Mouse (Mus musculus): Measurements from ENCODE around the gene Klf9. TPM values are rescaled to one million over a fixed set of nuclear protein-coding genes. Genes with fewer than 3 reads are reported as not detected.

Klf9 gene
- polyA plus RNA-seq (2015; fragmentation: Nextera tagmentation; extraction: Ambion mirVana): 0.89 and 1.0 TPM in 2 replicates

- peak within 1 kb of the TSS; percentile 63 for H3K9ac ChIP-seq (replicated peaks)
- H3K36me3 ChIP-seq: no peaks in the 10 kb centered on the region
- peaks cover 31% of the 10 kb centered on the region for H3K4me1 ChIP-seq (replicated peaks)
- H3K27ac ChIP-seq: 0 out of 2 replicates have a peak within 1 kb of the TSS, but pooled peaks have one; percentile 14
- ATAC-seq: peak; percentile 93
- H3K4me3 ChIP-seq (replicated peaks): peak within 1 kb of the TSS; percentile 61
- H3K4me2 ChIP-seq (replicated peaks): peak within 1 kb of the TSS; percentile 96
- H3K27me3 ChIP-seq: peaks cover 71% of the 10 kb centered on the region
- no peaks in the 10 kb centered on the region for H3K9me3 ChIP-seq
- WGBS: under 1% methylated on average over 42 of the region's 52 CpGs
Observed at GRCm38 (mm10) chr19:23140689-23141317, at the start of gene Klf9. Gene Klf9 (plus strand): TSS chr19:23141226.

GRCm38 (mm10) chr19:23091586-23091985 is 49.4 kb upstream of the Klf9 start:
- Histone ChIP-seq H3K4me2 (replicated peaks) (no peak overlapping the region), H3K9me3 (no peaks in the 10 kb centered on the region), H3K4me3 (replicated peaks) (no peak overlapping the region), H3K27ac (no peak overlapping the region), H3K4me1 (replicated peaks) (no peaks in the 10 kb centered on the region), H3K9ac (replicated peaks) (no peak overlapping the region), H3K27me3 (no peaks in the 10 kb centered on the region), H3K36me3 (no peaks in the 10 kb centered on the region)
- no peak for ATAC-seq
- 90% methylated on average over 4 of the region's 4 CpGs for WGBS

- 91% methylated on average over 5 of the region's 5 CpGs for WGBS
- Histone ChIP-seq H3K4me2 (replicated peaks) (no peak overlapping the region), H3K9ac (replicated peaks) (no peak overlapping the region), H3K4me1 (replicated peaks) (no peaks in the 10 kb centered on the region), H3K4me3 (replicated peaks) (no peak overlapping the region), H3K27ac (no peak overlapping the region), H3K36me3 (no peaks in the 10 kb centered on the region), H3K9me3 (no peaks in the 10 kb centered on the region), H3K27me3 (no peaks in the 10 kb centered on the region)
- ATAC-seq: no peak
Observed at GRCm38 (mm10) chr19:23093548-23093947, 47.5 kb upstream of the Klf9 start.

GRCm38 (mm10) chr19:23094906-23095305 is 46.1 kb upstream of the Klf9 start:
- ATAC-seq: no peak
- H3K4me3 ChIP-seq (replicated peaks): no peak overlapping the region
- H3K4me1 ChIP-seq (replicated peaks): no peaks in the 10 kb centered on the region
- no peaks in the 10 kb centered on the region for H3K27me3 ChIP-seq
- H3K9ac ChIP-seq (replicated peaks): no peak overlapping the region
- no peak overlapping the region for H3K4me2 ChIP-seq (replicated peaks)
- 51% methylated on average over 3 of the region's 3 CpGs for WGBS
- no peak overlapping the region for H3K27ac ChIP-seq
- H3K36me3 ChIP-seq: no peaks in the 10 kb centered on the region
- no peaks in the 10 kb centered on the region for H3K9me3 ChIP-seq

- Histone ChIP-seq H3K27ac (no peak overlapping the region), H3K4me3 (replicated peaks) (no peak overlapping the region), H3K36me3 (no peaks in the 10 kb centered on the region), H3K4me1 (replicated peaks) (no peaks in the 10 kb centered on the region), H3K9me3 (no peaks in the 10 kb centered on the region), H3K27me3 (no peaks in the 10 kb centered on the region), H3K4me2 (replicated peaks) (no peak overlapping the region), H3K9ac (replicated peaks) (no peak overlapping the region)
- ATAC-seq: no peak
- 84% methylated on average over 5 of the region's 5 CpGs for WGBS
Observed at GRCm38 (mm10) chr19:23106859-23107258, 34.2 kb upstream of the Klf9 start.

- H3K27me3 ChIP-seq: no peaks in the 10 kb centered on the region
- no peak for ATAC-seq
- no peak overlapping the region for H3K4me2 ChIP-seq (replicated peaks)
- WGBS: 67% methylated on average over 2 of the region's 2 CpGs
- no peak overlapping the region for H3K9ac ChIP-seq (replicated peaks)
- H3K4me3 ChIP-seq (replicated peaks): no peak overlapping the region
- H3K4me1 ChIP-seq (replicated peaks): no peaks in the 10 kb centered on the region
- H3K36me3 ChIP-seq: no peaks in the 10 kb centered on the region
- H3K27ac ChIP-seq: no peak overlapping the region
- no peaks in the 10 kb centered on the region for H3K9me3 ChIP-seq
Observed at GRCm38 (mm10) chr19:23107335-23107734, 33.7 kb upstream of the Klf9 start.

- WGBS: 36% methylated on average over 10 of the region's 10 CpGs
- no peaks in the 10 kb centered on the region for H3K4me1 ChIP-seq (replicated peaks)
- H3K36me3 ChIP-seq: no peaks in the 10 kb centered on the region
- H3K4me3 ChIP-seq (replicated peaks): no peak overlapping the region
- H3K4me2 ChIP-seq (replicated peaks): no peak overlapping the region
- no peaks in the 10 kb centered on the region for H3K27me3 ChIP-seq
- ATAC-seq: no peak
- H3K9me3 ChIP-seq: no peaks in the 10 kb centered on the region
- no peak overlapping the region for H3K27ac ChIP-seq
- H3K9ac ChIP-seq (replicated peaks): no peak overlapping the region
Observed at GRCm38 (mm10) chr19:23121875-23122274, 19.2 kb upstream of the Klf9 start.

GRCm38 (mm10) chr19:23124023-23124550 is 16.9 kb upstream of the Klf9 start:
- H3K36me3 ChIP-seq: no peaks in the 10 kb centered on the region
- no peaks in the 10 kb centered on the region for H3K4me1 ChIP-seq (replicated peaks)
- ATAC-seq: no peak
- no peak overlapping the region for H3K4me2 ChIP-seq (replicated peaks)
- no peak overlapping the region for H3K9ac ChIP-seq (replicated peaks)
- H3K27me3 ChIP-seq: no peaks in the 10 kb centered on the region
- H3K9me3 ChIP-seq: no peaks in the 10 kb centered on the region
- H3K27ac ChIP-seq: no peak overlapping the region
- no peak overlapping the region for H3K4me3 ChIP-seq (replicated peaks)
- WGBS: 85% methylated on average over 7 of the region's 7 CpGs

GRCm38 (mm10) chr19:23125227-23126150 is 15.5 kb upstream of the Klf9 start:
- ATAC-seq: no peak
- Histone ChIP-seq H3K4me1 (replicated peaks) (no peaks in the 10 kb centered on the region), H3K4me2 (replicated peaks) (no peak overlapping the region), H3K4me3 (replicated peaks) (no peak overlapping the region), H3K36me3 (no peaks in the 10 kb centered on the region), H3K9ac (replicated peaks) (no peak overlapping the region), H3K9me3 (no peaks in the 10 kb centered on the region), H3K27ac (no peak overlapping the region), H3K27me3 (no peaks in the 10 kb centered on the region)
- WGBS: 82% methylated on average over 9 of the region's 9 CpGs

- peaks cover 18% of the 10 kb centered on the region for H3K4me1 ChIP-seq (replicated peaks)
- H3K9me3 ChIP-seq: no peaks in the 10 kb centered on the region
- H3K36me3 ChIP-seq: no peaks in the 10 kb centered on the region
- H3K27ac ChIP-seq: no peak overlapping the region
- no peak overlapping the region for H3K4me3 ChIP-seq (replicated peaks)
- WGBS: 96% methylated on average over 2 of the region's 2 CpGs
- H3K9ac ChIP-seq (replicated peaks): no peak overlapping the region
- no peak overlapping the region for H3K4me2 ChIP-seq (replicated peaks)
- ATAC-seq: no peak
- H3K27me3 ChIP-seq: peaks cover 37% of the 10 kb centered on the region
Observed at GRCm38 (mm10) chr19:23129908-23130307, 11.1 kb upstream of the Klf9 start.

- Histone ChIP-seq H3K27me3 (peaks cover 59% of the 10 kb centered on the region), H3K27ac (no peak overlapping the region), H3K4me2 (replicated peaks) (no peak overlapping the region), H3K36me3 (no peaks in the 10 kb centered on the region), H3K4me1 (replicated peaks) (peaks cover 38% of the 10 kb centered on the region), H3K9ac (replicated peaks) (no peak overlapping the region), H3K9me3 (no peaks in the 10 kb centered on the region), H3K4me3 (replicated peaks) (no peak overlapping the region)
- no peak for ATAC-seq
- 53% methylated on average over 3 of the region's 3 CpGs for WGBS
Observed at GRCm38 (mm10) chr19:23132106-23132635, 8.9 kb upstream of the Klf9 start.
